20 mouse cellular contexts compared by ENCODE assay signal in genomic region chr1:62683498-62683897, GRCm38 (mm10). TPM values are rescaled to one million over a fixed set of nuclear protein-coding genes. Genes with fewer than 3 reads are reported as not detected.
A peak's percentile ranks its signal among the peaks of the same experiment; 100 is the strongest.
DNase-seq lines count a peak whose midpoint lies in the region; ATAC-seq and TF ChIP-seq lines count a peak whose summit lies in the region.
"Had no signal": no experiment of that assay in that cellular context is flagged by ENCODE, and none has a peak within 500 bp of the region (broad histone marks: within the 10 kb centered on the region; RNA-seq: fewer than 3 reads in every experiment).

No protein-coding gene starts in this region.

- H3K27me3 ChIP-seq in hindbrain, embryonic 13.5 days, result no peaks in the 10 kb centered on the region
- H3K27me3 ChIP-seq in hindbrain, embryonic 14.5 days (ENCODE audit: control insufficient read depth, insufficient read depth, low read length), result no peaks in the 10 kb centered on the region
- H3K27me3 ChIP-seq in neural tube, embryonic 12.5 days (replicated peaks), result no peaks in the 10 kb centered on the region
- H3K27me3 ChIP-seq in neural tube, embryonic 15.5 days (replicated peaks), result no peaks in the 10 kb centered on the region
- peaks cover 17% of the 10 kb centered on the region for H3K27me3 ChIP-seq in kidney, embryonic 15.5 days
- H3K27me3 ChIP-seq: forebrain, embryonic 13.5 days had no signal

- TF ChIP-seq POLR2A in brain, embryonic 14.5 days (IDR thresholded peaks at IDR 0.05; ENCODE audit: borderline replicate concordance, extremely low read depth, insufficient read depth, insufficient read length, poor library complexity, severe bottlenecking), result no peak

- no peak for TF ChIP-seq CTCF in brain, embryonic 14.5 days (IDR thresholded peaks at IDR 0.05; ENCODE audit: borderline replicate concordance, extremely low read depth, insufficient read depth, insufficient read length)

- WGBS in hindbrain, embryonic 13.5 days, result 65% methylated on average over 2 of the region's 2 CpGs
- 74% methylated on average over 2 of the region's 2 CpGs for WGBS in hindbrain, embryonic 14.5 days
- whole genome bisulfite sequencing in neural tube, embryonic 12.5 days, result 85% methylated on average over 2 of the region's 2 CpGs
- 41% methylated on average over 2 of the region's 2 CpGs for WGBS in neural tube, embryonic 15.5 days
- 82% methylated on average over 2 of the region's 2 CpGs for WGBS in kidney, embryonic 15.5 days

- H3K4me3 ChIP-seq in hindbrain, embryonic 13.5 days, result no peak overlapping the region
- no peak overlapping the region for H3K4me3 ChIP-seq in hindbrain, embryonic 14.5 days (replicated peaks; ENCODE audit: low read length)
- no peak overlapping the region for H3K4me3 ChIP-seq in neural tube, embryonic 12.5 days
- no peak overlapping the region for H3K4me3 ChIP-seq in neural tube, embryonic 15.5 days (replicated peaks)
- H3K4me3 ChIP-seq in kidney, embryonic 15.5 days (replicated peaks), result no peak overlapping the region
- H3K4me3 ChIP-seq: forebrain, embryonic 10.5 days; forebrain, embryonic 13.5 days had no signal

- no peaks in the 10 kb centered on the region for H3K36me3 ChIP-seq in hindbrain, embryonic 13.5 days
- no peaks in the 10 kb centered on the region for H3K36me3 ChIP-seq in hindbrain, embryonic 14.5 days (replicated peaks; ENCODE audit: control insufficient read depth, insufficient read depth)
- H3K36me3 ChIP-seq in neural tube, embryonic 12.5 days, result no peaks in the 10 kb centered on the region
- no peaks in the 10 kb centered on the region for H3K36me3 ChIP-seq in neural tube, embryonic 15.5 days
- H3K36me3 ChIP-seq in kidney, embryonic 15.5 days, result no peaks in the 10 kb centered on the region
- H3K36me3 ChIP-seq: forebrain, embryonic 10.5 days had no signal

- peak; percentile 74; the same call in 1 of the 2 replicates for ATAC-seq in hindbrain, embryonic 13.5 days (ENCODE audit: low FRiP score)
- ATAC-seq in hindbrain, embryonic 14.5 days (ENCODE audit: low FRiP score), result no peak
- ATAC-seq in neural tube, embryonic 12.5 days (ENCODE audit: low FRiP score, low read depth), result no peak
- ATAC-seq in neural tube, embryonic 15.5 days (ENCODE audit: low FRiP score), result no peak
- ATAC-seq in kidney, embryonic 15.5 days (replicated peaks; ENCODE audit: low FRiP score), result no peak
- ATAC-seq: activated CD4-positive, CD25-positive, alpha-beta regulatory T cell, adult 4 months had no signal

- H3K27ac ChIP-seq in hindbrain, embryonic 13.5 days, result peak overlapping the region; percentile 76; the same call in 1 of the 2 replicates
- no peak overlapping the region for H3K27ac ChIP-seq in hindbrain, embryonic 14.5 days
- no peak overlapping the region for H3K27ac ChIP-seq in neural tube, embryonic 12.5 days
- H3K27ac ChIP-seq in neural tube, embryonic 15.5 days (replicated peaks), result no peak overlapping the region
- H3K27ac ChIP-seq in kidney, embryonic 15.5 days, result no peak overlapping the region
- H3K27ac ChIP-seq: forebrain, embryonic 10.5 days had no signal

- H3K9me3 ChIP-seq in hindbrain, embryonic 13.5 days, result no peaks in the 10 kb centered on the region
- no peaks in the 10 kb centered on the region for H3K9me3 ChIP-seq in hindbrain, embryonic 14.5 days (ENCODE audit: control insufficient read depth, low read length)
- H3K9me3 ChIP-seq in neural tube, embryonic 12.5 days, result no peaks in the 10 kb centered on the region
- no peaks in the 10 kb centered on the region for H3K9me3 ChIP-seq in neural tube, embryonic 15.5 days (replicated peaks)
- H3K9me3 ChIP-seq in kidney, embryonic 15.5 days (replicated peaks), result no peaks in the 10 kb centered on the region
- H3K9me3 ChIP-seq: forebrain, embryonic 10.5 days; forebrain, embryonic 13.5 days had no signal

- intact Hi-C loops in heart, postnatal 10 days (cut with DNase I), result no loop called here

- DNase-seq in heart, adult 11 months, result peak; percentile 16
- no peak for DNase-seq in heart, postnatal 10 days
- no peak for DNase-seq in hindbrain, embryonic 14.5 days (ENCODE audit: low spot score)
- DNase-seq in brain, embryonic 14.5 days (ENCODE audit: low read depth), result peak; percentile 24
- DNase-seq: adrenal gland, adult 8-10 months; adrenal gland, postnatal 25 days; cerebellum, adult 18-20 months; cerebellum, adult 9-10 months; cerebellum, postnatal 14 days; gastrocnemius, postnatal 10 days; gastrocnemius, postnatal 36 days; heart, postnatal 36 days had no signal

- no peak overlapping the region; the same call in 1 of the 2 replicates for H3K4me2 ChIP-seq in hindbrain, embryonic 13.5 days
- H3K4me2 ChIP-seq in hindbrain, embryonic 14.5 days (replicated peaks), result no peak overlapping the region; the same call in 1 of the 2 replicates
- H3K4me2 ChIP-seq in neural tube, embryonic 12.5 days (replicated peaks), result peak overlapping the region; percentile 39; the same call in 1 of the 2 replicates
- H3K4me2 ChIP-seq in neural tube, embryonic 15.5 days, result no peak overlapping the region
- no peak overlapping the region for H3K4me2 ChIP-seq in kidney, embryonic 15.5 days
- H3K4me2 ChIP-seq: heart, embryonic 11.5 days had no signal

- no peak overlapping the region for H3K9ac ChIP-seq in hindbrain, embryonic 13.5 days
- no peak overlapping the region for H3K9ac ChIP-seq in hindbrain, embryonic 14.5 days
- H3K9ac ChIP-seq in neural tube, embryonic 12.5 days, result no peak overlapping the region
- no peak overlapping the region for H3K9ac ChIP-seq in neural tube, embryonic 15.5 days (replicated peaks)
- H3K9ac ChIP-seq in kidney, embryonic 15.5 days, result no peak overlapping the region
- H3K9ac ChIP-seq: forebrain, embryonic 13.5 days had no signal

- peaks cover 19% of the 10 kb centered on the region for H3K4me1 ChIP-seq in hindbrain, embryonic 13.5 days (replicated peaks)
- 0 out of 2 replicates have a peak, but pooled peaks cover 9% of the 10 kb centered on the region for H3K4me1 ChIP-seq in hindbrain, embryonic 14.5 days (replicated peaks; ENCODE audit: control insufficient read depth, insufficient read depth, low read length)
- peaks cover 12% of the 10 kb centered on the region for H3K4me1 ChIP-seq in neural tube, embryonic 12.5 days
- peaks cover 18% of the 10 kb centered on the region for H3K4me1 ChIP-seq in neural tube, embryonic 15.5 days
- peaks cover 11% of the 10 kb centered on the region for H3K4me1 ChIP-seq in kidney, embryonic 15.5 days

RNA-seq across cellular contexts. Expression of gene Nrp2, which starts 19.6 kb away (rescaled TPM):
- total RNA-seq in heart, postnatal 10 days (2021), result 10 to 100 TPM; 64.3 to 76.0 TPM
- 34.8 and 35.7 TPM in 2 replicates for polyA plus RNA-seq in hindbrain, embryonic 13.5 days (2015; fragmentation: Nextera tagmentation; extraction: Ambion mirVana)
- 34.1 and 34.5 TPM in 2 replicates for polyA plus RNA-seq in hindbrain, embryonic 14.5 days (2014; fragmentation: Nextera tagmentation; extraction: Ambion mirVana)
- polyA plus RNA-seq in neural tube, embryonic 12.5 days (2016; fragmentation: Nextera tagmentation; extraction: Ambion mirVana), result 44.0 and 44.6 TPM in 2 replicates
- polyA plus RNA-seq in neural tube, embryonic 15.5 days (2015; fragmentation: Nextera tagmentation; extraction: Ambion mirVana), result 33.4 and 35.6 TPM in 2 replicates
- 53.3 and 66.5 TPM in 2 replicates for polyA plus RNA-seq in brain, embryonic 14.5 days (2012; rRNA removed)
- polyA plus RNA-seq in kidney, embryonic 15.5 days (2015; fragmentation: Nextera tagmentation; extraction: Ambion mirVana), result 11.7 and 12.2 TPM in 2 replicates

Comparison
In these comparisons a context has a peak if more than half of its experiments do, and no peak if none do; other contexts are left out.
1. DNase-seq: peak in heart, adult 11 months (single experiment) and brain, embryonic 14.5 days (single experiment); none in heart, postnatal 10 days (0 of 2) and hindbrain, embryonic 14.5 days (single experiment).